Comparison of ENCODE assay signal across 9 mouse cellular contexts in genomic region chr8:45359091-45359605, GRCm38 (mm10). TPM values are rescaled to one million over a fixed set of nuclear protein-coding genes. Genes with fewer than 3 reads are reported as not detected.
A peak's percentile ranks its signal among the peaks of the same experiment; 100 is the strongest.
DNase-seq lines count a peak whose midpoint lies in the region; ATAC-seq and TF ChIP-seq lines count a peak whose summit lies in the region.
"Had no signal": no experiment of that assay in that cellular context is flagged by ENCODE, and none has a peak within 500 bp of the region (broad histone marks: within the 10 kb centered on the region; RNA-seq: fewer than 3 reads in every experiment).

No protein-coding gene starts in this region.

- no peak overlapping the region for H3K9ac ChIP-seq in hindbrain, embryonic 13.5 days
- H3K9ac ChIP-seq in midbrain, postnatal 0 days (replicated peaks; ENCODE audit: low read length, poor library complexity, severe bottlenecking), result peak overlapping the region; percentile 89

- H3K27me3 ChIP-seq in hindbrain, embryonic 13.5 days, result no peaks in the 10 kb centered on the region
- no peaks in the 10 kb centered on the region for H3K27me3 ChIP-seq in midbrain, postnatal 0 days (ENCODE audit: insufficient read depth, low read length)

- no peaks in the 10 kb centered on the region for H3K9me3 ChIP-seq in hindbrain, embryonic 13.5 days
- no peaks in the 10 kb centered on the region for H3K9me3 ChIP-seq in midbrain, postnatal 0 days (ENCODE audit: low read length)

- ATAC-seq in hindbrain, embryonic 13.5 days (ENCODE audit: low FRiP score), result no peak
- ATAC-seq in midbrain, postnatal 0 days (ENCODE audit: low FRiP score), result peak; percentile 14; the same call in 1 of the 2 replicates
- no peak for ATAC-seq in CD4-positive, CD25-positive, alpha-beta regulatory T cell, adult 4 months

- H3K36me3 ChIP-seq in hindbrain, embryonic 13.5 days, result no peaks in the 10 kb centered on the region
- H3K36me3 ChIP-seq in midbrain, postnatal 0 days (ENCODE audit: insufficient read depth, low read length), result no peaks in the 10 kb centered on the region

- H3K27ac ChIP-seq in hindbrain, embryonic 13.5 days, result no peak overlapping the region
- peak overlapping the region; percentile 77 for H3K27ac ChIP-seq in midbrain, postnatal 0 days (ENCODE audit: low read depth, low read length)

- DNase-seq in kidney, adult 9 months, result peak; percentile 27
- no peak for DNase-seq in kidney, adult 11 months
- DNase-seq in cerebellum, postnatal 14 days, result peak; percentile 17 to 42
- DNase-seq in midbrain, postnatal 0 days (ENCODE audit: low spot score), result peak; percentile 32
- DNase-seq in adrenal gland, postnatal 36 days, result no peak
- DNase-seq in urinary bladder, postnatal 36 days (ENCODE audit: low spot score in 2 of 2), result no peak

- H3K4me3 ChIP-seq in hindbrain, embryonic 13.5 days, result no peak overlapping the region
- H3K4me3 ChIP-seq in midbrain, postnatal 0 days (ENCODE audit: low read depth, low read length), result peak overlapping the region; percentile 59; the same call in 1 of the 2 replicates

- peak; percentile 46 for TF ChIP-seq CTCF in midbrain, postnatal 0 days (IDR thresholded peaks at IDR 0.05)

- peaks cover 11% of the 10 kb centered on the region; the same call in 1 of the 2 replicates for H3K4me1 ChIP-seq in hindbrain, embryonic 13.5 days (replicated peaks)
- no peaks in the 10 kb centered on the region; the same call in 1 of the 2 replicates for H3K4me1 ChIP-seq in midbrain, postnatal 0 days (ENCODE audit: insufficient read depth, low read length)

- WGBS in hindbrain, embryonic 13.5 days, result 86% methylated on average over 6 of the region's 6 CpGs
- 77% methylated on average over 6 of the region's 6 CpGs for WGBS in midbrain, postnatal 0 days

- H3K4me2 ChIP-seq in hindbrain, embryonic 13.5 days, result peak overlapping the region; percentile 87
- peak overlapping the region; percentile 92; the same call in 1 of the 2 replicates for H3K4me2 ChIP-seq in midbrain, postnatal 0 days (ENCODE audit: low read depth, low read length, poor library complexity, severe bottlenecking)

RNA-seq across cellular contexts. Expression of gene Fam149a, which starts 22.9 kb away (rescaled TPM):
- 6.0 and 6.1 TPM in 2 replicates for polyA plus RNA-seq in hindbrain, embryonic 13.5 days (2015; fragmentation: Nextera tagmentation; extraction: Ambion mirVana)
- total RNA-seq in midbrain, postnatal 0 days (2014; rRNA removed), result 34.7 and 37.3 TPM in 2 replicates
- polyA plus RNA-seq in midbrain, postnatal 0 days (2015; fragmentation: Nextera tagmentation; extraction: Ambion mirVana), result 18.4 and 19.7 TPM in 2 replicates
- polyA plus RNA-seq in CD4-positive, CD25-positive, alpha-beta regulatory T cell, adult 4 months (2017; shearing (Covaris generic)), result not detected
- total RNA-seq in adrenal gland, postnatal 36 days (2021), result 1 to 10 TPM; 8.2 to 9.7 TPM
- total RNA-seq: hematopoietic stem cell, adult 5-6 weeks had no signal

RNA-seq across cellular contexts. Expression of gene Cyp4v3, which starts 26.1 kb away (rescaled TPM):
- polyA plus RNA-seq in hindbrain, embryonic 13.5 days (2015; fragmentation: Nextera tagmentation; extraction: Ambion mirVana), result 1.5 and 1.8 TPM in 2 replicates
- 2.7 and 2.8 TPM in 2 replicates for total RNA-seq in midbrain, postnatal 0 days (2014; rRNA removed)
- polyA plus RNA-seq in midbrain, postnatal 0 days (2015; fragmentation: Nextera tagmentation; extraction: Ambion mirVana), result 2.4 and 2.8 TPM in 2 replicates
- polyA plus RNA-seq in CD4-positive, CD25-positive, alpha-beta regulatory T cell, adult 4 months (2017; shearing (Covaris generic)), result 10 to 100 TPM; 15.4 to 17.4 TPM
- 10 to 100 TPM; 16.9 to 22.2 TPM for total RNA-seq in adrenal gland, postnatal 36 days (2021)

RNA-seq across cellular contexts. Expression of gene Gm45753, which starts 50.9 kb away (rescaled TPM):
- polyA plus RNA-seq in hindbrain, embryonic 13.5 days (2015; fragmentation: Nextera tagmentation; extraction: Ambion mirVana), result not detected in 2 replicates
- not detected in 2 replicates for total RNA-seq in midbrain, postnatal 0 days (2014; rRNA removed)
- not detected in 2 replicates for polyA plus RNA-seq in midbrain, postnatal 0 days (2015; fragmentation: Nextera tagmentation; extraction: Ambion mirVana)
- polyA plus RNA-seq in CD4-positive, CD25-positive, alpha-beta regulatory T cell, adult 4 months (2017; shearing (Covaris generic)), result not detected
- not detected for total RNA-seq in adrenal gland, postnatal 36 days (2021)
- total RNA-seq: hematopoietic stem cell, adult 5-6 weeks had no signal

RNA-seq across cellular contexts. Expression of gene Tlr3, which starts 51.7 kb away (rescaled TPM):
- 0.72 and 1.6 TPM in 2 replicates for polyA plus RNA-seq in hindbrain, embryonic 13.5 days (2015; fragmentation: Nextera tagmentation; extraction: Ambion mirVana)
- total RNA-seq in midbrain, postnatal 0 days (2014; rRNA removed), result 1.2 and 2.5 TPM in 2 replicates
- 0.96 and 1.7 TPM in 2 replicates for polyA plus RNA-seq in midbrain, postnatal 0 days (2015; fragmentation: Nextera tagmentation; extraction: Ambion mirVana)
- under 1 TPM; 0.79 to 0.93 TPM for polyA plus RNA-seq in CD4-positive, CD25-positive, alpha-beta regulatory T cell, adult 4 months (2017; shearing (Covaris generic))
- 1 to 10 TPM; 4.8 to 7.2 TPM for total RNA-seq in adrenal gland, postnatal 36 days (2021)

Comparison
In these comparisons a context has a peak if more than half of its experiments do, and no peak if none do; other contexts are left out.
1. DNase-seq: peak in kidney, adult 9 months (single experiment), cerebellum, postnatal 14 days (2 of 2) and midbrain, postnatal 0 days (single experiment); none in kidney, adult 11 months (single experiment), adrenal gland, postnatal 36 days (0 of 2) and urinary bladder, postnatal 36 days (0 of 2).